Mouse (Mus musculus) spleen, embryonic (tissue): ENCODE data around the gene Mindy3.

Experiments used
- CTCF ChIA-PET: fragments of 350-600 bp; sonication (Branson Sonifier 250); formaldehyde crosslinking; loops from one replicate; lab custom pipeline; 2022; lab: Charles Lee

Gene Mindy3

GRCm38 (mm10) chr2:12371401-12371800 is 47.9 kb downstream of the Mindy3 start:
- CTCF ChIA-PET: no interaction called here

GRCm38 (mm10) chr2:12368451-12368850 is 50.8 kb downstream of the Mindy3 start:
- CTCF ChIA-PET: no interaction called here

GRCm38 (mm10) chr2:12368016-12368415 is 51.3 kb downstream of the Mindy3 start:
- CTCF ChIA-PET: no interaction called here

GRCm38 (mm10) chr2:12361310-12361709 is 58.0 kb downstream of the Mindy3 start:
- CTCF ChIA-PET: no interaction called here

- CTCF ChIA-PET: no interaction called here
Observed at GRCm38 (mm10) chr2:12354837-12355236, 64.4 kb downstream of the Mindy3 start.

GRCm38 (mm10) chr2:12348914-12349313 is 70.4 kb downstream of the Mindy3 start:
- CTCF ChIA-PET: interaction anchor here (0.5 kb wide), 1 partner anchor 11 kb away, joined by 15 read pairs; no protein-coding TSS in a partner anchor

- CTCF ChIA-PET: no interaction called here
Observed at GRCm38 (mm10) chr2:12331962-12332361, 87.3 kb downstream of the Mindy3 start.

GRCm38 (mm10) chr2:12329620-12330019 is 89.7 kb downstream of the Mindy3 start:
- CTCF ChIA-PET: no interaction called here

- CTCF ChIA-PET: no interaction called here
Observed at GRCm38 (mm10) chr2:12329068-12329407, 90.2 kb downstream of the Mindy3 start.

GRCm38 (mm10) chr2:12328355-12329067 is 90.8 kb downstream of the Mindy3 start:
- CTCF ChIA-PET: no interaction called here

GRCm38 (mm10) chr2:12327691-12328354 is 91.4 kb downstream of the Mindy3 start:
- CTCF ChIA-PET: no interaction called here

- CTCF ChIA-PET: no interaction called here
Observed at GRCm38 (mm10) chr2:12327216-12327615, 92.1 kb downstream of the Mindy3 start.

- CTCF ChIA-PET: interaction anchor here (0.7 kb wide), 1 partner anchor 23 kb away, joined by 3 read pairs; no protein-coding TSS in a partner anchor
Observed at GRCm38 (mm10) chr2:12325868-12326267, 93.4 kb downstream of the Mindy3 start.

- CTCF ChIA-PET: no interaction called here
Observed at GRCm38 (mm10) chr2:12325417-12325816, 93.9 kb downstream of the Mindy3 start.

GRCm38 (mm10) chr2:12320914-12321313 is 98.4 kb downstream of the Mindy3 start:
- CTCF ChIA-PET: no interaction called here

GRCm38 (mm10) chr2:12318715-12319114 is 100.6 kb downstream of the Mindy3 start:
- CTCF ChIA-PET: interaction anchor here (0.6 kb wide), 1 partner anchor 82 kb away, joined by 4 read pairs; no protein-coding TSS in a partner anchor

GRCm38 (mm10) chr2:12318036-12318435 is 101.2 kb downstream of the Mindy3 start:
- CTCF ChIA-PET: no interaction called here

- CTCF ChIA-PET: interaction anchor here (0.7 kb wide), 1 partner anchor 528 kb away, joined by 3 read pairs; no protein-coding TSS in a partner anchor
Observed at GRCm38 (mm10) chr2:12317343-12317742, 101.9 kb downstream of the Mindy3 start.

- CTCF ChIA-PET: no interaction called here
Observed at GRCm38 (mm10) chr2:12316361-12316760, 102.9 kb downstream of the Mindy3 start.

- CTCF ChIA-PET: no interaction called here
Observed at GRCm38 (mm10) chr2:12314028-12314427, 105.2 kb downstream of the Mindy3 start.

GRCm38 (mm10) chr2:12308466-12308865 is 110.8 kb downstream of the Mindy3 start:
- CTCF ChIA-PET: no interaction called here

- CTCF ChIA-PET: no interaction called here
Observed at GRCm38 (mm10) chr2:12307311-12307710, 112.0 kb downstream of the Mindy3 start.

GRCm38 (mm10) chr2:12305064-12305650 is 114.1 kb downstream of the Mindy3 start:
- CTCF ChIA-PET: no interaction called here
